Mouse (Mus musculus) embryonic stem cell, embryonic (primary cell): ENCODE measurements around the gene Gm3739.
"Not testable (repeated sequence)": the region's sequence is repeated elsewhere in the genome, so short reads cannot be mapped to it uniquely, and the experiment has no call there.

Experiments
- CTCF ChIA-PET, 4 experiments: fragments of 300-600 bp in 2 of 4; fragments of 350-600 bp in 2 of 4; sonication (Branson Sonifier 250); formaldehyde crosslinking; loops; one replicate each; lab custom pipeline; 2022; ENCODE audit warnings: inconsistent platforms in 2 of 4; lab: Charles Lee
- POLR2A ChIA-PET, 4 experiments: fragments of 300-600 bp in 2 of 4; fragments of 350-600 bp in 2 of 4; sonication (Branson Sonifier 250); formaldehyde crosslinking; loops; one replicate each; lab custom pipeline; 2022; ENCODE audit warnings: antibody characterized with exemption in 4 of 4, inconsistent platforms in 1 of 4; lab: Charles Lee

Gene Gm3739

GRCm38 (mm10) chr14:7314661-7315060 is at the start of gene Gm3739:
Gene Gm3739, minus strand, starts transcription at chr14:7315049.
- POLR2A ChIA-PET, CTCF ChIA-PET: not testable (repeated sequence)

DNA sequence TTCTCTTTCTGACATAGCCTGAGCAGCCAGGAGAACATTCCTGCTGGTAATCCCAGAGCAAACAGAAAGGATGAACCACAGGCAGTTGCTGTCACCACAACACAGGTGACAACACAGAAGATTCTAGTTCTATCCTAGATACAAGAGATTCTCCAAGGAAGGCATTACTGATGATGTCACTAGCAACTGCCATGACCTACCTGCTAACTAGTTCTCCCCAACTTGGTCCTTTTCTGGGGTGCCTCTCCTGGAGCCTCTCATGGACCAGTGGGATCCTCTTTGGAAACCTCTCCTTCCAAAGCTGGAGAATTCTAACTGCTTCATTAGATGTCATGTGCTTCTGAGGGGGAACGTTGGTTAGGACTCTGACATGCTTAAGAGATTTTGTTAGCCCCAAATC is 17.4 kb upstream of the Gm3739 start, which contains the start of gene Gm5797:
Gene Gm5797 (minus strand): TSS at position 101 of the 400 bp plus-strand sequence.
- CTCF ChIA-PET, POLR2A ChIA-PET: not testable (repeated sequence)

- CTCF ChIA-PET, POLR2A ChIA-PET: not testable (repeated sequence)
These were observed 244 bp upstream of the Gm3739 start for GRCm38 (mm10) chr14:7315093-7315492.

DNA sequence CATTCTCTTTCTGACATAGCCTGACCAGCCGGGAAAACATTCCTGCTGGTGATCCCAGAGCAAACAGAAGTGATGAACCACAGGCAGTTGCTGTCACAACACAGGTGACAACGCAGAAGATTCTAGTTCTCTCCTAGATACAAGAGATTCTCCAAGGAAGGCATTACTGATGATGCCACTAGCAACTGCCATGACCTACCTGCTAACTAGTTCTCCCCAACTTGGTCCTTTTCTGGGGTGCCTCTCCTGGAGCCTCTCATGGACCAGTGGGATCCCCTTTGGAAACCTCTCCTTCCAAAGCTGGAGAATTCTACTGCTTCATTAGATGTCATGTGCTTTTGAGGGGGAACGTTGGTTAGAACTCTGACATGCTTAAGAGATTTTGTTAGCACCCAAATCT is 50.2 kb downstream of the Gm3739 start, which contains the start of gene Gm3727:
Gene Gm3727 (minus strand): TSS at position 101 of the 400 bp plus-strand sequence.
- POLR2A ChIA-PET: not testable (repeated sequence)

More for the DNA sequence above, 50.2 kb downstream of the Gm3739 start, which contains the start of gene Gm3727:
- CTCF ChIA-PET: not testable (repeated sequence)
